Mouse (Mus musculus) activated CD4-positive, CD25-positive, alpha-beta regulatory T cell, adult 4 months (primary cell): ENCODE data around the gene Slc6a6. TPM values are rescaled to one million over a fixed set of nuclear protein-coding genes. Genes with fewer than 3 reads are reported as not detected.

Source experiments
- ATAC-seq: one replicate; pipeline ENCODE4 v1.8.0; 2017
- polyA plus RNA-seq, 2 experiments: library from polyadenylated mRNA; unstranded; fragments of 100-300 nt; shearing (Covaris generic); gene quantifications; one replicate each; pipeline ENCODE4 v1.2.1; 2017

Gene Slc6a6
- polyA plus RNA-seq, 2 experiments from 2014 or later = 34.3 to 47.9 TPM

- no peak for ATAC-seq
Measured at GRCm38 (mm10) chr6:91795640-91796039, 111.8 kb downstream of the Slc6a6 start.

GRCm38 (mm10) chr6:91796064-91796463 lies 112.2 kb downstream of the Slc6a6 start:
- ATAC-seq = no peak

GRCm38 (mm10) chr6:91796736-91797135 lies 112.9 kb downstream of the Slc6a6 start:
- ATAC-seq = no peak

- no peak for ATAC-seq
Measured at GRCm38 (mm10) chr6:91798496-91798895, 114.6 kb downstream of the Slc6a6 start.

GRCm38 (mm10) chr6:91804177-91804576 lies 120.3 kb downstream of the Slc6a6 start:
- no peak for ATAC-seq

- no peak for ATAC-seq
Measured at GRCm38 (mm10) chr6:91807169-91807568, 123.3 kb downstream of the Slc6a6 start.

GRCm38 (mm10) chr6:91808022-91808421 lies 124.2 kb downstream of the Slc6a6 start:
- no peak for ATAC-seq

Other genes with a start within 250 kb of the Slc6a6 start
- 10 to 100 TPM; 11.0 to 12.6 TPM for gene Chchd4, start 210.5 kb upstream of the Slc6a6 start, polyA plus RNA-seq
- gene Tmem43, start 210.3 kb upstream of the Slc6a6 start, polyA plus RNA-seq = 10 to 100 TPM; 40.2 to 44.3 TPM
- gene Xpc, start 168.2 kb upstream of the Slc6a6 start, polyA plus RNA-seq = 10 to 100 TPM; 12.2 to 14.8 TPM
- gene Lsm3, start 168.1 kb upstream of the Slc6a6 start, polyA plus RNA-seq = 100 to 1,000 TPM; 144 to 175 TPM
- under 1 TPM; 0.17 to 0.19 TPM for gene Grip2, start 143.2 kb downstream of the Slc6a6 start, polyA plus RNA-seq
- gene Ccdc174, start 194.0 kb downstream of the Slc6a6 start, polyA plus RNA-seq = 10 to 100 TPM; 50.8 to 53.6 TPM
- 1 to 10 TPM in 1 of 2 experiments, under 1 TPM in 1; 0.24 to 1.3 TPM for gene 4930590J08Rik, start 218.8 kb downstream of the Slc6a6 start, polyA plus RNA-seq